Mouse (Mus musculus): ENCODE measurements around the gene Gramd1a.

Gene Gramd1a

GRCm38 (mm10) chr7:31123697-31124096 lies 32.0 kb downstream of the Gramd1a start:
- DNase-seq (ENCODE audit: low read depth, low spot score): no peak

- no peak for DNase-seq (ENCODE audit: low read depth, low spot score)
These were observed 32.8 kb downstream of the Gramd1a start for GRCm38 (mm10) chr7:31122641-31123631.

GRCm38 (mm10) chr7:31119556-31119955 lies 36.1 kb downstream of the Gramd1a start:
- no peak for DNase-seq (ENCODE audit: low read depth, low spot score)

- DNase-seq (ENCODE audit: low read depth, low spot score): no peak
These were observed 37.2 kb downstream of the Gramd1a start for GRCm38 (mm10) chr7:31118486-31118885.

DNA sequence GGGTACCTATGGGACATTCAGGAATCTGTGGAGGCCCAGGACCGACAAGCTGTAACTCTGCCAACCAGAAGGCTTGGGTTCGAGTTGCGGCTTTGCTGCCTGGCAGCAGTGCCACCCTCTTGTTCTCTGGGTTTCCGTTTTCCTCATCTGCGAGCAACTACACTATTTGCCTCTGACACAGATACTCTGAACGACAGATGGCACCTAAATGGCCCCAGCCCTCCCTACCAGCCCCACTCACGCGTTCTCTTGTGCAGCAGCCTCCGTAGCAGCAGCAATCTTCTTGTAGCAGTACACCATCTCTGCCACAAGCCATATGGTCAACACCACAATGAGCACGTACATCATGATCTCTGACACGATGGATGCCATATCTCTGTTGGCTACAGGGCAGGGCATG lies 38.2 kb downstream of the Gramd1a start:
- DNase-seq (ENCODE audit: low read depth, low spot score): no peak

GRCm38 (mm10) chr7:31116721-31117145 lies 39.0 kb downstream of the Gramd1a start:
- no peak for DNase-seq (ENCODE audit: low read depth, low spot score)

DNA sequence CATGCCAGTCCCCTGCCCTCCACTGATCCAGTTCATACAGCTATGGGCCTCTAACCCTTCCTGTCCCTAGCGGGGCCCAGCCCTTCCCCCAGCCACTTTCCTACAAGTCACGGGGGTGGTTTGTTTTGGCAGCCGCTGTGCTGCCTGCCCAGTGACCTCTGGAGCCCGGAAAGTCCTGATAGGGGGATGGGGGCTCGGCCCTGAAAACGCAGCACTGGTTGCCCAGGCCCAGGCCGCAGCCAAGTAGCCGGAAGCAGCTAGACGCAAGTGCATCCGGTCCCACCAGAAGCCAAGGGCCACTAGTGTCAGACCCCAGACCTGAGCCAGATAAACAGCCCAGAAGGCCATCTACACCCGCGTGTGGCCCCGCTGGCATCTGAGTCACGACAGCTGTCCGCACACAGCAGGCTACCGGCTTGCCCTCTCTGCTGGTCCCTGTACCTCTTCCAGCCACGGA lies 40.1 kb downstream of the Gramd1a start:
- DNase-seq (ENCODE audit: low read depth, low spot score): no peak

DNA sequence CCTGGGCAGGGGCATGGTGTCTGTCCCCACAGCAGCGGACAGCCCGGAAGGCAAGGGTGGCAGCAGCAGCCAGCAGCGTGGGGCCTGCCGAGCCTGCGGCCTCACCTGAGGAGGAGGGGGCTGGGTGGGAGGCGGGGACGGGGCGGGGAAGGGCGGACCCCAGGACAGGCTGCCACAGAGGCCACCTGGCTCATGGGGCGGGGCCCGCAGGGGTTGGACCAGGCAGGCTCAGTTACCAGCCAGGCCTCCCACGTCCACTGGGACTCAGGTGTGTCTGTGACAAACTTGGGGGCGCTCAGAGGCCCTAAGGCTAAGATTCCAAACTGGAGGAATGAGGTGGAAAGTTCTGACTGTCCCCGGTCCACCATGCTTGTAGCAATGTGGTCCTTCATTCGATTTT lies 40.5 kb downstream of the Gramd1a start, which contains the start of gene Hpn:
TSS of gene Hpn (minus strand) at position 109 of the 400 bp plus-strand sequence.
- DNase-seq (ENCODE audit: low read depth, low spot score): no peak

DNA sequence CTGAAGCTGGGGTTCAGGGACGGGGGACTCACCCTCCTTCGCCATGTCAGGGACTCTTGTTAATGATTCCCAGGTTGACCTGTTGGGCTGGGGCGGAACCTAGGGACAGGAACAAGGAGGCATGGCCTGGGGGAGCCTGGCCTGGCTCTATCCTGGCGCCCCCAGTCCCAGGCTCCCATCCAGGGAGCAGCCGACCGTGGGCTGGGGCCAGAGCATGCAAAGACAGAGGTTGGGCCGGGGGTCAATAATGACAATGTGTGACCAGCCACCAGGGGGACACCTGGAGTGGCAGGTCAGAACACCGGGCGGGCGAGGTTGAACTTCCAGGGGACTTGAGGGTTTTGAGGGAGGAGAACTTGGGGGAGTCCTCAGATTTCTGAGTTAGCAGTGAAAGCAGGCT lies 41.0 kb downstream of the Gramd1a start:
- no peak for DNase-seq (ENCODE audit: low read depth, low spot score)

DNA sequence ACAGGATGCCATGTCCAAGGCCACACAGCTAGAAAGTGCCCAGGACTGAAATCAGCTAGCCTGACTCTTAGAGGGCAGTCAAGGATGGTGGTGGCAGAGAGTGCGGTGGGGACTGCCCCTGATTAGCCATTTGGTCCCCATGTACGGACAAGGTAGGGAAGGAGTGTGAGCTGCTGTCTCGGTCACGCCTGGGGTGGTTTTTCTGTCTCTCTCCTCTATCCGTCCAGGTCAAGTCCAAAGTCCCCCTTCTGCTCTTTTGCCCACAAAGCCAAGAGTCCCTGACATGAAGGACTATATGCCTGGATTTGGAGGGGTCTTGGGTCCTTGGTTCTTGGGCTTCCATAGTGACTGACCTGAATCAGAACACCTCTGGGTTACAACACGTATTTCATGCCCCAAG lies 41.9 kb downstream of the Gramd1a start:
- DNase-seq (ENCODE audit: low read depth, low spot score): no peak

- DNase-seq (ENCODE audit: low read depth, low spot score): no peak
These were observed 43.7 kb downstream of the Gramd1a start for GRCm38 (mm10) chr7:31112036-31112435.

- DNase-seq (ENCODE audit: low read depth, low spot score): no peak
These were observed 44.8 kb downstream of the Gramd1a start for GRCm38 (mm10) chr7:31110861-31111385.

DNA sequence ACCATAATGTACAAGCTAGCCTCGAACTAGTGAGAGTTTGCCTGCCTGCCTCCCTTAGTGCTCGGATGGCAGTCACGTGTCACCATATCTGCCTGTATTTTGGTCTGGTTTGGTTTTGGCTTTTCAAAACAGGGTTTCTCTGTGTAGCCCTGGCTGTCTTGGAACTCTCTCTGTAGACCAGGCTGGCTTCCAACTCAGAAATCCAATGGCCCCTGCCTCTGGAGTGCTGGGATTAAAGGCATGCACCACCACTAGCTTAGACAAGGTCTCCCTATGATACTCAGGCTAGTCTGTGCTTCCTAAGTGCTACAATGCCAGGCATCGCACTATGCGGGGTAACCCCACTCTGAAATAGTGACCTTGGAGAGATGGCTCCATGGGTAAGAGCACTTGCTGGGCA lies 45.9 kb downstream of the Gramd1a start:
- no peak for DNase-seq (ENCODE audit: low read depth, low spot score)

GRCm38 (mm10) chr7:31109091-31109490 lies 46.6 kb downstream of the Gramd1a start:
- no peak for DNase-seq (ENCODE audit: low read depth, low spot score)

DNA sequence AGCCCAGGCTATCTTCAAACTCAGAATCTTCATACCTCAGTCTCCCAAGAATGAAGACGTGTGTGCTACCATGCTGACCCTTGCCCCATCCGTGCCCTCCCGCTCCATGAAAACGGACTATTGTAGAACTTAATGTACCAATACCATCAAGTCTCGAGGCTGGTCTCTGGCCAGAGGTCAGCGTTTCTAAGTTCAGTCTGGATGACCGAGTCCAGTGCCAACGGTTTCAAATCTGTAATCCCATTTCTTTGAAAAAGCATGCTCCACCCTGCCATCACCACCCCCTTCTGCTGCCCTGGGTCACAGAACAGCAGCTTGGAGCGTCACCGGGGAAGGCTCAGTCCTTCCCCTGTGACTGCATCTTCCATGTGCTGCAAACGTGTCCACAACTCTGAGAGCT lies 47.9 kb downstream of the Gramd1a start:
- no peak for DNase-seq (ENCODE audit: low read depth, low spot score)

- DNase-seq (ENCODE audit: low read depth, low spot score): no peak
These were observed 49.5 kb downstream of the Gramd1a start for GRCm38 (mm10) chr7:31106166-31106565.

GRCm38 (mm10) chr7:31105061-31105768 lies 50.5 kb downstream of the Gramd1a start:
- no peak for DNase-seq (ENCODE audit: low read depth, low spot score)

- DNase-seq (ENCODE audit: low read depth, low spot score): no peak
These were observed 54.9 kb downstream of the Gramd1a start for GRCm38 (mm10) chr7:31100786-31101185.

- no peak for DNase-seq (ENCODE audit: low read depth, low spot score)
These were observed 56.1 kb downstream of the Gramd1a start for GRCm38 (mm10) chr7:31099612-31099982.

DNA sequence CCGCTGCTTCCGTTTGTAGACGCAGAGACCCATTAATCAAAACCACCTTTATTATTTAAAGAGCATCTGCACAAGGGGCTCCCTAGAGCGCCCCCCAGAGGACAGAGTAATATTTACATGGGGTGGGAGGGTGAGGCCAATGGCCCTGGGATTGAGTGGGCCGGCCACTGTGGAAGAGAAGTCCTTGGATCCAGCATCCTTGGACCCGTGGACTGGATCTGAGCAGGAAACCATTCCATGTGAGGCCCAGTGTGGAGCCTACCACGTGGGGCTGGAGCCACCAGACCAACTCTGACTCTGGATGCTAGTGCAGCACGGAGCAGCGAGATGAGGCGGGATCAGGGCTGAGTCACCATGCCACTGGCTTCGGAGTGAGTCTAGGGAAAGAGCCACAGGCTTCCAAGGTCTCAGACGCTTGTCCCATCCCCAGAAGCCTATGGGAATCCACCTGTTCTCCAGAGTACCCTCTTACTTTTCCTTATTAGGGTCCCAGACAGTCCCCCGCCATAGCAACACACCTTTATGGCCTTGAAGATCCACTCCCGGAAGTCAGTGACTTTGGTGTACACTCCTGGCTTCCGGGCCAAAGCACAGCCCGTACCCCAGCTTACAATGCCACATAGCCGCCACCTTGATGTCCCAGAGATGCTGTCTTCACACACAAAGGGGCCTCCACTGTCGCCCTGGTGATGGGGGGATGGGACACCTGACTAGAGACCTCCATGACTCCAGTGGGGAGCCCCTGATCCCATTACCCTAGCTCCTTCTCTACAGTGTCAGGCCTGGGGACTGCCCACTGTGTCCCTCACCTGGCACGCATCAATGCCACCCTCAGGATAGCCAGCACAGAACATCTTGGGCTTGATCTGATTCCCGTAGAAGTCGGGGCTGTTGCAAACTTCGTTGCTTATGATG lies 56.7 kb downstream of the Gramd1a start:
- no peak for DNase-seq (ENCODE audit: low read depth, low spot score)

- peak; percentile 56 for DNase-seq (ENCODE audit: low read depth, low spot score)
These were observed 58.0 kb downstream of the Gramd1a start for GRCm38 (mm10) chr7:31097583-31098248.
